Mouse (Mus musculus) G1E (cell line): ENCODE measurements at regions not wholly inside any gene's neighbourhood (a gene's known extent, or its start where the extent isn't known, plus 50 kb on each side); places are given as distances from the start of the nearest gene placed in this dataset.

Source experiments
- ATAC-seq: 2 replicates; pipeline ENCODE4 v1.8.0; 2016; ENCODE audit warnings: mild to moderate bottlenecking; ENCODE audit not compliant: insufficient number of reproducible peaks, poor library complexity, low FRiP score, severe bottlenecking; ENCODE audit errors: extremely low read depth
- DNase-seq: peaks from one replicate; pipeline ENCODE4 v3.0.0; 2012; ENCODE audit warnings: low spot score
- H3K27me3 ChIP-seq: 2 replicates; pipeline ENCODE4 v1.6.1; 2012; ENCODE audit warnings: mild to moderate bottlenecking, low read length, inconsistent platforms; ENCODE audit not compliant: insufficient read depth
- H3K36me3 ChIP-seq: replicated peaks from 2 replicates; pipeline ENCODE3; 2012; ENCODE audit warnings: mild to moderate bottlenecking, inconsistent platforms
- H3K4me1 ChIP-seq: 2 replicates; pipeline ENCODE4 v1.6.1; 2012; ENCODE audit warnings: low read depth, low read length, inconsistent platforms, mixed read lengths; ENCODE audit not compliant: insufficient read depth
- H3K4me3 ChIP-seq: 2 replicates; pipeline ENCODE4 v1.5.1; 2012; ENCODE audit warnings: low read depth, mild to moderate bottlenecking, inconsistent platforms, low read length, moderate library complexity, mixed read lengths
- H3K9me3 ChIP-seq: replicated peaks from 2 replicates; pipeline ENCODE4 v1.6.1; 2012; ENCODE audit warnings: inconsistent platforms
- CTCF ChIP-seq: IDR thresholded peaks from 2 replicates; pipeline ENCODE4 v1.5.1; 2012; ENCODE audit warnings: low read depth, low read length, inconsistent platforms, mixed read lengths
- GATA1 ChIP-seq: IDR thresholded peaks from 2 replicates; pipeline ENCODE4 v1.6.1; 2012; ENCODE audit warnings: borderline replicate concordance, low read length, inconsistent platforms, mixed read lengths
- GATA2 ChIP-seq: IDR thresholded peaks from 2 replicates; pipeline ENCODE4 v1.6.1; 2012; ENCODE audit warnings: low read depth, low read length, inconsistent platforms, borderline replicate concordance
- POLR2AphosphoS5 ChIP-seq: IDR thresholded peaks from 2 replicates; pipeline ENCODE4 v1.6.1; 2012; ENCODE audit warnings: low read depth, low read length, inconsistent platforms; ENCODE audit not compliant: insufficient replicate concordance
- TAL1 ChIP-seq: conservative IDR thresholded peaks from 2 replicates; pipeline ENCODE4 v1.6.1; 2012; ENCODE audit warnings: low read depth, low read length, inconsistent platforms, mixed read lengths

DNA sequence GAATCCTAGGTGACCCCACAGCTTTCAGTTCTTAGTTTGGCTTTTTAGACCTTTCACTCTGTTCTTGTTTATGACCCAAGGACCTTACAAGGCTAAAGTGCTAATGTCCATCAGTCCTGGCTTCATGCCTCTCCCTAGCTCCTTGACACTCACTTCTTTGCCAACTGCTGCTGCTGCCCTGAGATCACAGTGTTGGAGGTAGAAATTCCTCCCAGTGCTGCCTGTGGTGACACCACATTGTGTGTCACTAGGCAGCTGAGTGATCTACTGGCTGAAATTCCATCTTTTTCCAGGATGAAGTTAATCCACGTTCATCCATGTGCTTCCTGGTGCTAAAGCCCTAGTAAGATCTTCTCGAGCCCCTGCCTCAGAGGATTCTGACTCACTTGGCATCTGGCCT lies 904.3 kb upstream of the Lrrc6 start:
- Histone ChIP-seq H3K4me1 (no peaks in the 10 kb centered on the region), H3K9me3 (no peaks in the 10 kb centered on the region), H3K27me3 (0 out of 2 replicates have a peak, but pooled peaks cover 2% of the 10 kb centered on the region), H3K4me3 (no peak overlapping the region), H3K36me3 (no peaks in the 10 kb centered on the region)
- TF ChIP-seq CTCF (no peak), GATA2 (no peak), TAL1 (no peak), POLR2AphosphoS5 (no peak), GATA1 (no peak)
- ATAC-seq, result no peak
- no peak for DNase-seq

DNA sequence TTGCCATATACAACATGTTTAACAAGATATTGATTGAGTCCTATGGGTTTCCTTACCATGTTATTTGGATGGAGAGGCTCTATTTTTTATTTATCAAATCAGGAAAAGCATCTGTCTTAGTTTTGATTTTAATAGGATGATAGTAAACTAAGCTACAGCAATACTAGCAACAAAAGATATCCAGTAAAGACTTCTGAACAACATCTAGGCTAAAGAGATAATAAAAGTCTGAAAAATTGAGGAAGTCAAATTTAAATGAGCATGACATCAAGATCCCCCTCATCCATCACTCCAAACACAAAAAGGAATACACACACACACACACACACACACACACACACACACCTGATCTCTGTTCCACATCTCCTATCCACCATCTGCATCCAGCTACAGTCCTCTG lies 901.6 kb upstream of the Lrrc6 start:
- H3K36me3 ChIP-seq, result no peaks in the 10 kb centered on the region
- TF ChIP-seq GATA2 (no peak), GATA1 (no peak), CTCF (no peak), TAL1 (no peak), POLR2AphosphoS5 (no peak)
- H3K4me1 ChIP-seq, result no peaks in the 10 kb centered on the region
- H3K4me3 ChIP-seq, result no peak overlapping the region
- H3K27me3 ChIP-seq, result 0 out of 2 replicates have a peak, but pooled peaks cover 2% of the 10 kb centered on the region
- ATAC-seq (no peak), DNase-seq (no peak)
- H3K9me3 ChIP-seq, result no peaks in the 10 kb centered on the region

DNA sequence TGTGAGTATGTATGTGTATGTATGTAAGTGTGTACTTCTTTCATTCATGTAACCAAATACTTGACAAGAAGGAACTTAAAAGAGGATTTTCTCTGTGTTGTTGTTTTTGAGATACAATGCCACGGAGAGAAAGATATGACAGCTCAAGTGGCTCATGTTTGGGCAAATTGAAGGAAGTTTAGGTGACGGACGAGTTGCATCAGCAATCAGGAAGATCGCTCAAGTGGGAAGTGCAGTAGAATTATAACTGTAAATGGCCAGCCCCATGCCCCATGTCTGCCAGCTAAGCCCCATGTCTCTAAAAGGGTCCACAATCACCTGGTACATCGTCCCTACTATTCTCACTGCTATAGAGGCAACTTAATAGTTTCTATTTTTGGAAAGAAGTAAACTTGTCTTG lies 896.6 kb upstream of the Lrrc6 start:
- ATAC-seq (no peak), DNase-seq (no peak)
- no peak overlapping the region for H3K4me3 ChIP-seq
- H3K4me1 ChIP-seq, result no peaks in the 10 kb centered on the region
- no peaks in the 10 kb centered on the region for H3K27me3 ChIP-seq
- H3K36me3 ChIP-seq, result no peaks in the 10 kb centered on the region
- TF ChIP-seq POLR2AphosphoS5, result no peak
- TF ChIP-seq CTCF, result no peak
- no peak for TF ChIP-seq GATA1
- no peak for TF ChIP-seq TAL1
- no peak for TF ChIP-seq GATA2
- H3K9me3 ChIP-seq, result no peaks in the 10 kb centered on the region

DNA sequence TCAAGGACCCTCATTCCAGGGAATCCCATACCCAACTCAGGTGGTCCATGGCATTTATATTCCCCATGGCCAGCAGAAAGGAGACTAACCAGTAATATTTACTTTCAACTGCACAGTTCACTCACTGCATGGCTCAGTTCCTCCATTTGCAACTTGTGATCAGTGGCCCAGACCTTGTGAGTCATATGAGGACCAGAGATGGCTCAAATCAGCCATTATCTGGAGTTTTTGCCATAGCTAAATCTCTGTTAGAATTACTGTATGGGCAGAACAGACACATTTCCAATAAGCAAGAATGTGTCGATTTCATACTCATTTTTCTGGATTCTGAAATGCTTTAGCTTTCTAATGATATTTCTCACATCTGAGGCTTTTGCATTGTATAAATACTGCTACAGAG lies 894.4 kb upstream of the Lrrc6 start:
- no peaks in the 10 kb centered on the region for H3K36me3 ChIP-seq
- DNase-seq, result no peak
- no peaks in the 10 kb centered on the region for H3K27me3 ChIP-seq
- no peaks in the 10 kb centered on the region for H3K9me3 ChIP-seq
- no peaks in the 10 kb centered on the region for H3K4me1 ChIP-seq
- no peak for ATAC-seq
- no peak overlapping the region for H3K4me3 ChIP-seq
- TF ChIP-seq POLR2AphosphoS5, result no peak
- no peak for TF ChIP-seq GATA2
- no peak for TF ChIP-seq CTCF
- no peak for TF ChIP-seq GATA1
- TF ChIP-seq TAL1, result no peak

DNA sequence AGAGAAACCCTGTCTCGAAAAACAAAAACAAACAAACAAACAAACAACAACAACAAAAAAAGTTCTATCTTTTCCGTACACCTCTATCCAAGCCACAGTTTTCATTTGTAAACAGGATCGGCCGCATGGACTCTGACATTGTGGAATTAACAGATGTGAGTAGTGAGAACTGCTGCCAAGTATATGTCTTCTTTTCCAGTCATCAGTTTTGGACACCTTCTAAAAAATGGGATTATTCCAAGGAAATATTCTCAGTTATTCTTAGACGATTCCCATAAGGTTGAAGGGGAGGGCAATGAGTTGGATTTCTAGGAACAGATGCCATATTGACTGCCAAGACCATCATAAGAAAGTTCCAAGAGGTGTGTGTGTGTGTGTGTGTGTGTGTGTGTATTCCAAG lies 891.2 kb upstream of the Lrrc6 start:
- no peak for DNase-seq
- H3K4me3 ChIP-seq, result no peak overlapping the region
- no peaks in the 10 kb centered on the region for H3K27me3 ChIP-seq
- TF ChIP-seq GATA1, result no peak
- TF ChIP-seq GATA2, result no peak
- no peak for TF ChIP-seq TAL1
- no peak for TF ChIP-seq POLR2AphosphoS5
- TF ChIP-seq CTCF, result no peak
- H3K9me3 ChIP-seq, result no peaks in the 10 kb centered on the region
- no peak for ATAC-seq
- no peaks in the 10 kb centered on the region for H3K36me3 ChIP-seq
- no peaks in the 10 kb centered on the region for H3K4me1 ChIP-seq

DNA sequence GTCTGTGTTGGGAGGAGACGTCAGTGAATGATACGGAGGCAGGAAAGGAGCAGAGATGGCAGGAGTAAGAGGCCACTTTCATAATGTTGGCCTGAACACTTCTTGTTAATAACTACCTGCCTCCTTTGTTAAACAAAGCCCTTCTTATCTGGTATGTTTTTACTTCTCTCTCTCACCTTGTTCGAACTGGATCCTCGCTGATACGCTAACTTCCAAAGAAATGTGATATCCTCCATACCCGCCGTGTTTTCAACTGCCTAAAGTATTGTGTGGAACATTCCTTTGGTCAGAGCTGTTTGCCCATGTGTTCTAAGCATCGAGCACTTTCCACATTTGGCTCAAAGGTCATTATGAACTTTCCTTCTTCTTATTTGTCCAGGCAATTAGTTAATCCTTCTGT lies 887.8 kb upstream of the Lrrc6 start:
- DNase-seq (no peak), ATAC-seq (no peak)
- Histone ChIP-seq H3K27me3 (no peaks in the 10 kb centered on the region), H3K4me1 (no peaks in the 10 kb centered on the region), H3K9me3 (no peaks in the 10 kb centered on the region), H3K36me3 (no peaks in the 10 kb centered on the region), H3K4me3 (no peak overlapping the region)
- no peak for TF ChIP-seq GATA2
- no peak for TF ChIP-seq CTCF
- TF ChIP-seq TAL1, result no peak
- TF ChIP-seq GATA1, result no peak
- TF ChIP-seq POLR2AphosphoS5, result no peak

DNA sequence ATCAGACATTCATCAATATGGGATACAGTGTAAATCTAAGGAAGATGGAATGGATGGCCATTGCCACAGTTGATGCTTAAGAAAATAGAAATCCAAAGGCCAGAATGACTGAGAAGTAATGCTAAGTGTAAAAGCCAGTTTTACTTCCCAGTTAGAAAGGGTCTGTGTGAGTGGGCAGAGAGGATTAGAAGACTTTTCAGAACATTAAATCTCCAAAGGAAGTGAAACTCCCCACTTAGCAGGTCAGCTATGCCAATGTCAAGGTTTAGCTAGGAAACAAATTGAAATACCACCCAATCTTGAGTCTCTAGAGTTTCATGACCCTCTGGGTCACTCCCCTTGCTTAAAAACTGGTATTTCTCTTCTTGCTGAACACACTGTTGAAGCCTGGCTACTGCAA lies 886.2 kb upstream of the Lrrc6 start:
- no peak for DNase-seq
- H3K27me3 ChIP-seq, result no peaks in the 10 kb centered on the region
- TF ChIP-seq TAL1 (no peak), GATA2 (no peak), POLR2AphosphoS5 (no peak), GATA1 (no peak), CTCF (no peak)
- H3K36me3 ChIP-seq, result no peaks in the 10 kb centered on the region
- H3K9me3 ChIP-seq, result no peaks in the 10 kb centered on the region
- no peak for ATAC-seq
- no peaks in the 10 kb centered on the region for H3K4me1 ChIP-seq
- H3K4me3 ChIP-seq, result no peak overlapping the region
